Comparison of ENCODE assay signal across 16 mouse cellular contexts in the genomic region with DNA sequence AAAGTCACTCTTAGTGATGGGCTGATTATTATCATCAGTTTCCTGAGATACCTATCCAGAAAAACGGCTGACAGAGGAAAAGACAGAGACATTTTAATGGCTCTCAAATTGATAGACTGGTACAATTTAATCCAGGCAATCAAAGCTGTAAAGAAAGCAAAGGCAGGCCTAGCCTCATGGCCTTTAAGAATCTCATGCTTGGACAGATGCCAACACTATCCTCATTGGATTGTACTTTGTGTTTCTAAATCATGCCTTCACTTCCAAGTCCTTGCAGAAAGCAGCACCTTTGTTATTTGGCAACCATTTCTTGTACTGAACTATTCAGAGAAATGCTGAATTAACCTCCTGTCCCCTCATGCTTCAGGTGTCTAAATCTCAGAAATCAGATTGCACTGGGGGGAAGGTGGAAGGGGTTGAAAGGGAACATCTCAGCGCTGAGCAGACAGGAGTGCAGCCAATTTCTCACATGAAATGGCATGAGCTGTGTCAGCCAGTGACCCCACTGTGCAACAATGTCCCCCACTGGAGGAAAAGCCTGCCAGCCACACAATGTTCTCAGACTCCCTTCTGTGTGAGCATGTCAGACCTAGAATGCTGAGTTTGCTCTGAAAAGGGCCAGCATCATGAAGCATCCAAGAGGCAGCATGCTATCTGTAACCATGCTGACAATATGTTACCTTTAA.
DNase-seq lines count a peak whose midpoint lies in the region; ATAC-seq lines count a peak whose summit lies in the region.
"Had no signal": no experiment of that assay in that cellular context is flagged by ENCODE, and none has a peak within 500 bp of the region (broad histone marks: within the 10 kb centered on the region; RNA-seq: fewer than 3 reads in every experiment).

No protein-coding gene starts in this region.

- H3K27ac ChIP-seq in hindbrain, embryonic 15.5 days (replicated peaks) = no peak overlapping the region
- H3K27ac ChIP-seq in hindbrain, embryonic 13.5 days = no peak overlapping the region
- H3K27ac ChIP-seq: left cerebral cortex, adult 2 months had no signal

- no peak overlapping the region for H3K4me2 ChIP-seq in hindbrain, embryonic 15.5 days
- H3K4me2 ChIP-seq in hindbrain, embryonic 13.5 days = no peak overlapping the region
- H3K4me2 ChIP-seq: heart, embryonic 12.5 days had no signal

- no peak overlapping the region for H3K4me3 ChIP-seq in hindbrain, embryonic 15.5 days
- no peak overlapping the region for H3K4me3 ChIP-seq in hindbrain, embryonic 13.5 days
- H3K4me3 ChIP-seq: heart, embryonic 12.5 days; left cerebral cortex, adult 2 months; megakaryocyte, embryonic 14.5 days had no signal

- no peaks in the 10 kb centered on the region for H3K36me3 ChIP-seq in hindbrain, embryonic 15.5 days
- H3K36me3 ChIP-seq in hindbrain, embryonic 13.5 days = no peaks in the 10 kb centered on the region
- H3K36me3 ChIP-seq: heart, embryonic 12.5 days had no signal

- DNase-seq in retina, postnatal 1 day = peak; percentile 1
- DNase-seq in retina, embryonic 14.5 days (ENCODE audit: low spot score) = no peak
- DNase-seq in cerebellum, postnatal 25 days = peak; percentile 49 to 59
- DNase-seq in testis, postnatal 10 days (ENCODE audit: low spot score) = no peak
- DNase-seq in right cerebral cortex, postnatal 36 days (ENCODE audit: low spot score in 2 of 2) = no peak
- DNase-seq: adrenal gland, postnatal 10 days; gastrocnemius, postnatal 36 days; heart, postnatal 4 days; kidney, adult 2 months; liver; lung, adult 2 months had no signal

- no peaks in the 10 kb centered on the region for H3K27me3 ChIP-seq in hindbrain, embryonic 15.5 days
- no peaks in the 10 kb centered on the region for H3K27me3 ChIP-seq in hindbrain, embryonic 13.5 days
- H3K27me3 ChIP-seq: heart, embryonic 12.5 days; megakaryocyte, embryonic 14.5 days had no signal

- ATAC-seq in hindbrain, embryonic 15.5 days (ENCODE audit: low FRiP score, low read depth) = peak; percentile 72; the same call in 1 of the 2 replicates
- no peak for ATAC-seq in hindbrain, embryonic 13.5 days (ENCODE audit: low FRiP score)

- H3K9ac ChIP-seq in hindbrain, embryonic 15.5 days = no peak overlapping the region
- H3K9ac ChIP-seq in hindbrain, embryonic 13.5 days = no peak overlapping the region
- H3K9ac ChIP-seq: heart, embryonic 12.5 days had no signal

- no peaks in the 10 kb centered on the region for H3K4me1 ChIP-seq in hindbrain, embryonic 15.5 days (replicated peaks)
- H3K4me1 ChIP-seq in hindbrain, embryonic 13.5 days (replicated peaks) = no peaks in the 10 kb centered on the region
- H3K4me1 ChIP-seq: heart, embryonic 12.5 days; megakaryocyte, embryonic 14.5 days had no signal

- 41% methylated on average over 2 of the region's 2 CpGs for WGBS in hindbrain, embryonic 15.5 days
- WGBS in hindbrain, embryonic 13.5 days = 47% methylated on average over 2 of the region's 2 CpGs

- no peaks in the 10 kb centered on the region for H3K9me3 ChIP-seq in hindbrain, embryonic 15.5 days
- no peaks in the 10 kb centered on the region for H3K9me3 ChIP-seq in hindbrain, embryonic 13.5 days
- H3K9me3 ChIP-seq: heart, embryonic 12.5 days; megakaryocyte, embryonic 14.5 days had no signal

Comparison
In these comparisons a context has a peak if more than half of its experiments do, and no peak if none do; other contexts are left out.
1. DNase-seq: peak in retina, postnatal 1 day (single experiment) and cerebellum, postnatal 25 days (2 of 2); none in retina, embryonic 14.5 days (single experiment), testis, postnatal 10 days (single experiment) and right cerebral cortex, postnatal 36 days (0 of 2).